Mouse (Mus musculus): ENCODE measurements around the gene Dmp1.
A peak's percentile ranks its signal among the peaks of the same experiment; 100 is the strongest.

Dmp1 gene

DNA sequence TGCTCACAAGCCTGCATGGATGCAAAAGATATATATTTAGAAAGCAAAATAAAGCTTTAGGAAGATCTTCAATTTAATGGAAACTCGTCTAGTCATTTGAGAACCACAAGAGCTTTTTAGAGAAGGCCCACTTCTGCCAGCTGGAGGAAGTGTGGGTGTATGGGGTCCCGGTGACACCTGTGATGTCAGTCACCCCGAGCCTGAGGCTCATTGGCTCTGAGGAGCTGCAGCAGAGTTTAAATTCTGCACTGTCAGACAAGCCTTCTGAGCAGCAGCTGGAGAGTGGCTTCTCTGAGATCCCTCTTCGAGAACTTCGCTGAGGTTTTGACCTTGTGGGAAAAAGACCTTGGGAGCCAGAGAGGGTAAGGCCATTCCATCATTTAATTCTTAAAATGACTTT is at the start of gene Dmp1:
Gene Dmp1, plus strand, starts transcription at position 263 of the 400 bp plus-strand sequence.
- DNase-seq (ENCODE audit: low spot score): no peak

DNA sequence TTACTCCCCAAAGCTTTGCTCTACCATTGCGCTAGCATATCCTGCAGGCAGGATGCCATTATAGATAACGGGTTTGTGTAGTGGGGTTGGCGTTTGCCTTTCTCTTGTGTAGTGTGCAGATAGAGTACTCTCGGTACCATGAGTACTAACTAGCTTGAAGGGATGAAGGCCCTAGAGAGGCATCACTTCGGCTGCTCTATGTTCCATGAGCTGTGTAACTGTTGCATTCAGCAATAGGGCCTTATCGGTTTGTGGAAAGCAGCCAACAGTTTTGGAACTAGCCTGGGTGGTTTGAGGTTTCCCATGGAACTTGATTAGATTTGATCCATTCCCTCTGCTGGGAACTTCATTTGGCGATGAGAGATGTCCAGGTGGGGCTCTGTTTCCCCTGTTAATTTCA is 44.7 kb upstream of the Dmp1 start:
- DNase-seq (ENCODE audit: low spot score): no peak

DNA sequence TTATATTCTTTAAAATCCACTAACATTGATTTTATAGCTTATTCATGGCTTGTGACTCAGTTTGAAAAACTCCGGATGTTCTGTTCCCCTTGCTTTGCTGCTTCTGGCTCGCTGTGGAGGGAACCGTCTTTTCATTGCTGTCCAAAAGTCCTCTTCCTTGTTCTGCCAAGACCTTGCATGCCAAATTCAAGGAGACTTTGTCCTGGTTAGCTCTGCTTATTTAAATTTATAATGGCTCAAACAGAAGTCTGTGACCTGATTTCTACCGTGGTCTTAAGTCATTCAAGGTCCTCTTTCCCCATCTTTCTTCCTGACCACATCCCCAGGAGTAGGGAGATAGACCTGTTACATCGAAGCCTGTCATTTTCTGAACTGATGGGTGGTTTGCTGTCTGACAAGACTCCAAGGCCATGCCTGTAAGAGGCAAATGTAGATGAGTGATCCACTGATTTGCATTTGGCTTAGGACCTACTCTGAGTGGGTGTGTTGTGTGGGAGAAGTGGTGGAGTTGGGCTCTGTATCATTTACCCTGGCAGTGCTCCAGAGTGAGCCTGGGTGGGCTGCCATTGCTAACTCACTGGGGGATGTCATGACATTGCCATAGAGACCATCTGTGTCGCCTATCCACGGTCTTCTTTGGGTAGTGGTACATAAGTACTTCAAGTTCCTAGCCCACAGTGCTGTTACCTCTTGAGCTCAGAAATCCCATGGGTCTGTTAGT is 43.9 kb upstream of the Dmp1 start:
- DNase-seq (ENCODE audit: low spot score): peak; percentile 10

DNA sequence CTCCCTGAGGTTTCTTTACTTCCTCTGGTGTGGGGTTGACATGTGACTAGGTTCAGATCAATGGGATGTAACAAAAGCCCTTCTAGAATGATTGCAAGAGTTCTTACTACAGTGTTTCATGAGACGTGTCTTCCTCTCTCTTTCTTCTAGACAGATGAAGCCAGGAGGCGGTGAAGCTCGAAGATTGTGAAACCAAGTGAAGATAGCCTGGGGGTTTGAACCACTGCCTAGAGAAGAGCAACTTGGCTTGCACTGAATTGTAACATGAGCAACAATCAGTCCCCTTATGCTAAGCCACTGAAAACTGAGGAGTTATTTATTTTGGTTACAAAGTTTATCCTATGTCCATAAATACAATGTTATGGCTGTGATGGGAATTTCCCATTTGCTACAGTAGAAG is 41.8 kb upstream of the Dmp1 start:
- DNase-seq (ENCODE audit: low spot score): no peak

DNA sequence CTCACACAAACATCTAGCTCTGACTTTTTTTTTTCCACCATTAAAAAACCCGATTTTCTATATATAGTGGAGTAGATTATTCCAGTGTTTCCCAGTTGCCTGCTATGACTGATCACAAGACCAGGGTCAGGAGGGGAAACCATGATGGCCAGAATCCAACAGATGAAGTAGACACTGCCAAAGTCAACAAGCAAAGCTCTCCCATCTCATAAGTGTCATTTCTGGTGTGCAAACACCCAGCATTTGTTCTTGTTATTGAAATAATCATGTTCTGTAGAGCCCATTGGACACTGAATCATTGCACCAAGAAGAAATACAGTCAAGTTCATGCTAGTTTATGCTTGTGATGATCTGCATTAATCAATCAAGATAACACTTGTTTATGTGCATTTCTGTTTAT is 41.0 kb upstream of the Dmp1 start:
- DNase-seq (ENCODE audit: low spot score): no peak

DNA sequence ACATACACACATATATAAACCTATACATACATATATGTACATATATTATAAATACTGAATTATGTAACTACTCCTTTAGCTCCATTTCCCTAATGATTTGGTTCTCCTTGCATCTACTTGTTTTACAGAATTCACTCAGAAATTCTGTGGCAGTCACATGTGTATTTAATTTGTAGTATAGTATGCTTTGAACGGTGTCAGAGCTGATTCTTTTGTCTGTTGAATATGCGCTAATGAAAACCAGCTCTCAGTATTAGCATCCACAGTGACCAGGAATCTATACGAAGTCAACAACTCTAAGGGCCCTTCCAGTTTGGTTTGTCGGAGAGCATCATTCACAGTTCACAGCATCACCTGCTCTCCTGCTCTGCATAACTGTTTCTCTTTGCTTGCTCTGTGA is 38.9 kb upstream of the Dmp1 start:
- DNase-seq (ENCODE audit: low spot score): no peak

DNA sequence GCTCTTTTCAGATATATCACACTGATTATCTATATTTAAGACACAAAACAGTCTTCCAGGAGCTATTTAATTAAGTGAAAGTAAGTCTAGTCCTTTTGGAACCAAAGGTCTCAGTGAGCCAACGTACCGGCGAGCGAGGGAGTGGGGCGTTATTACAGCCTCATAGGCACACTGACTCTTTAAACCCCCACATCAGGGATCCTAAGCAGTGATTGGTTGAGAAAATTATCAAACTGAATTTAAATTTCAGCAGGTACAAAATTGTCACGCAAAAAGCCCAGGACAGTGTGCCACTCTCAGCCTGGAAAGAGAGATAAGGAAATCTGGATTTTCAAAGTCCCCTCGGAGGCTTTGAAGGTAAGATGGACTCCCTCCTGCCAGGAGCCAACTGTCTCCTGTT is 32.0 kb upstream of the Dmp1 start, which contains the start of gene Dspp:
Gene Dspp, plus strand, starts transcription at position 301 of the 400 bp plus-strand sequence.
- DNase-seq (ENCODE audit: low spot score): no peak

DNA sequence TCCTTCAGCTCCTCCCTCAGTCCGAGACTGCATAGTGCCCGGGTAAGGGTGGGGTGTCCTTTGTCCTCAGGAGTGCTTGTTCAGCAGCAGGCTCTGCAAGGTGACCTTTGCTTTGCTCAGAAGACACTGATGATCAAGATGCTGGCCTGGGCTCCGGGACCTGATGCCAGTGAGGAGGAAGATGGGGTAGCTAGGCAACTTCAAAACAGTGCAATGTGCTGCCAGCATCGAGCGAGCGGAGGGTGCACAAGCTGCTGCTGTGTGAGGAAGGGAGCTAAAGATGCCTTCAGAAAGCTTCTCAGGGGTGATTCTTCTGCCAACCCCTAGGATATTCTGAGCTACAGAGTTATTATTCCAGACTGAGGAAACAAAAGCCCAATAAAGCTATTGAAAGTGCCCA is 29.3 kb upstream of the Dmp1 start:
- DNase-seq (ENCODE audit: low spot score): no peak

DNA sequence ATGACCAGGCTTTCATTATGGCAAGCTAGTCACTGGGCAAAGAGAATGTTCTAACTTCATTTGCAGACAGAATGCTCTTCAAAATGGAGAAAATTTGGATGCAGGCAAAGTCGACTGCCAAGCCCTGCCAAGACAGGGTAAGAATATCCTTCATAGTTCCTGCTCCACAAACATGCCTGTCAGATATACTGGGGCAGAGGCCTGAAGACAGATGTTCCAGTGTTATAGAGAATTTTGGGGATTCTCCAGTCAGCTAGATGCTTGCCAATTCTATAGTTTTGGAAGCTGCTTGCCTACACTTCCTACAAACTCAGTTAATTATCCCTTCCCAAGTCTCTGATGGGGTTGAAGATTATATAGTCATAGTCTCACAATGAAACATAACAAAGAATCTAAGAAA is 18.7 kb upstream of the Dmp1 start:
- DNase-seq (ENCODE audit: low spot score): no peak

DNA sequence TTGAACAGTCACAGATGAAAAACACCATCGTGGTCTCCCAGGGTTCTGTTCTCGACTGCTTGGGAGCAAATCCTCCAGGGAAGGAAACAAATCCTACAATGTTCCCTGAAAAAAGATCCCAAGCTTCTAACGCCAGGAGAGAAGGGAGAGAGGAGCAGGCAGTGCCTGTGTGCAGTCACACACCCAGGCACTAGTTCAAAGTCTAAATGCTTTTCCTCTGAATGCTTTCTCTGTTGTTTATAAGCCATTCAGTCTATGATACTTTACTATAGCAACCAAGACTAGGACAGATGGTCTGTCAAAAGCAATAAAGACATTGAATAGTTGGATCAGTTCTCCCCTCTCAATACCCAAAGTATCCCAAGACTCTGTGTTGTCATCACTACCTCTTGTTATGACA is 15.1 kb upstream of the Dmp1 start:
- no peak for DNase-seq (ENCODE audit: low spot score)

DNA sequence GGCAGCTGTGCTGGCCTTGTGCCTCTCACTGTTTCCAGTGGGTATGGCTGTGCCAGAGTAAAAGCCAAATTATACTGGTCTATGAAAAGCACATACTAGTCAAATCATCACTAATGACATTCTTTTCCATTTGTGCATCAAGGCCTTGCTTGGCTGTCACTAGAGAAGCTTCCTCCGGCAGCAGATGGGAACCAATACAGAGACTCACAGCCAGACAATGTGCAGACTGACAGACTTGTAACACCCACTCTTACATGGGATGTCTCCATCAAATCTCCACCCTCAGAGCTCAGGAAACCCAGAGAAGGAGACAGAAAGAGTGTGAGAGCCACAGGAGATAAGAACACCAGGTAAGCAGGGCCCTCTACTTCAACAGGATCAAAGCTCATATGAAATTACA is 7.3 kb upstream of the Dmp1 start:
- no peak for DNase-seq (ENCODE audit: low spot score)

DNA sequence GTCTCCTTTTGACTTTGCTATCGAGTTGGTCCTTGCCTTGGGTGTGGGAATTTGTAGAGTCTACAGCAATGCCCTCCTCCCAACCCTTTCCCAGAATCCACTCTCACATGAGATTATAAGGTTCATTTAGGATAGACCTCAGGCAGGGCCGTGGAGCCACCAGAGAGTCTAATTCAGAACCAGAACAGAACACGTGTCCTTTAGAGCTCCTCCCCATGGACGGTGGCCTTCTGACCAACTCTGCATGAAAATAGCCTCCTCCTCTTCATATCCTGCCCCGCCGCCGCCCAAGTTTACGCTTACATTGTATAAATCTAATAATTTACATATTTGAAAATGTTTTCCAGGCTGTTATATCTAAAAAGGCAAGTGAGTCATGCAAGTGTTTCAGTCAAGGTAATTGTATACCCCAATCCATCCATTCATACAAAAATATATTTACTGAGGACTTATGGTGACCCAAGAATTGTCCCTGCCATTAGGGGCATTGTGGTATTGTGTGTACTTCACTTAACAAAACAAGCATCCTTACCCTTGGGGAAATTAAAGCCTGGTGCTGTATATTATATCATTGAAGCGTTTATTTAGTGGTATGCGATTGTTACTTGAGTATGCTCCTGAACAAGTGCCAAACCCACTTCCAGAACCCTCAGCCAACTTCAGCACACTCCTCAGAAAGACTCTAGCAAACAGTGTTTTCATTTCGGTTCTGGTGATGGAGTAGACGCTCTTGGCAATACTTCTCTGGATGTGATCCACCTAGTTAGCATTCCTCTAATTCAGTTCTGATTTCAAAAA is 1.1 kb upstream of the Dmp1 start:
- DNase-seq (ENCODE audit: low spot score): no peak

DNA sequence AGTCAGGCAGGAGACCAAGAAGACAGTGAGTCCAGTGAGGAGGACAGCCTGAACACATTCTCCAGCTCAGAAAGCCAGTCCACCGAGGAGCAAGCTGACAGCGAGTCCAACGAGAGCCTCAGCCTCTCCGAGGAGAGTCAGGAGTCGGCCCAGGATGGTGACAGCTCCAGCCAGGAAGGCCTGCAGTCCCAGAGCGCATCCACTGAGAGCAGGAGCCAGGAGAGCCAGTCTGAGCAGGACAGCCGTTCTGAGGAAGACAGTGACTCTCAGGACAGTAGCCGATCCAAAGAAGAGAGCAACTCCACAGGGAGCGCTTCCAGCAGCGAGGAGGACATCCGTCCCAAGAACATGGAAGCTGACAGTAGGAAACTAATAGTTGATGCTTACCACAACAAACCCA is 10.1 kb downstream of the Dmp1 start:
- DNase-seq (ENCODE audit: low spot score): no peak

DNA sequence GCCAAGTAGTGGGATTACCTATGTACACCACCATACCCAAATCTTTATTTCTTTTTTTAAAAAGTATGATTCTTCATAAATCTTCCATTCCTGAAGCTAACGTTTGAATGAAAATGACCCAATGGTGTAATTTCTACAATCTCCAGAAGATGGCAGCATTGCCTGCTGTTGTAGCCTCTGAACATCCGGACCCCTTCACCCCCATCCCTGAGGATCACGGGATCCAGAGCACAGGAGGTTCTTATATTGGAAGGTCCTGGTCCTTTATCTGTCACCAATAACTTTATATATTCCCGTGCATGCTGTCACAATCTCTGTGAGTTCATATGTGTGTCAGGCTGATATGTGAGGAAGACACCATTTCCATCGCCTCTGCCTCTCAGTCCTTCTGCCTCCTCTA is 16.5 kb downstream of the Dmp1 start:
- peak; percentile 16 for DNase-seq (ENCODE audit: low spot score)

DNA sequence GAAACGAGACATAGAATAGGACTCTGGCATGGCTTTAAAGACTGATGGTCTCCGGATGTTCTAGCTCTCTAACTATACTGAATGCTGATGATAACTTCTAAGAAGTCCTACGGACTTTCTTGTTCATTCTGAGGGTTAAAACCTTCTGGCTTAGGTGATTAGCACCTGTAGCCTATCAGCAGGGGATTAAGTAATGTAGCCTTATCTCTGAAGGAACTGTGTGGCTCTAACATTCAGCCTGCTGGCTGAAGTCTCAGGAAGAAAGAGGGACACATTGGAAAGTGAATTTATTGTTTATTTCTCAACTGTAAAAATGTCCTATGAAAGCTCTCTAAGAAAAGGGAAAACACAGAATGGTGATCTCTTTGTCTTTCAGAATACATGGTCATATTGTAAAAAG is 21.9 kb downstream of the Dmp1 start:
- no peak for DNase-seq (ENCODE audit: low spot score)

DNA sequence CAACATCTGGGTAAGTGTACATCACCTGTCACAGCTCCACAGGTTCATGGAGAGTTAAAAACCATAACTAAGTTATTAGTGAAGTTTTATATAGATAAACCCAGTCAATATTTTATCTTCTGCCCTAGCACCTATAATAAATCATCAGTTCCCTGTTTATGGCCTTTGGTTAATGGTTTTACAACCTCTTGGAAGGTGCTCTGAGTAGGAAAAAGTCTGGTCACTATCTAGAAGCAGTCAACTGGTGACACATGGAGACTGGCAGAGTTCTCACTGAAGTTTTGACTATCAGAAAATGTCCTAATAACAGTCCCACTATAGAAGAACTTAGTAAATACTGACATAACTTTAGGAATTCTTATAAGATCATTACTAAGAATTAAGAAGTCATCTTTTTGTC is 22.3 kb downstream of the Dmp1 start:
- DNase-seq (ENCODE audit: low spot score): no peak

DNA sequence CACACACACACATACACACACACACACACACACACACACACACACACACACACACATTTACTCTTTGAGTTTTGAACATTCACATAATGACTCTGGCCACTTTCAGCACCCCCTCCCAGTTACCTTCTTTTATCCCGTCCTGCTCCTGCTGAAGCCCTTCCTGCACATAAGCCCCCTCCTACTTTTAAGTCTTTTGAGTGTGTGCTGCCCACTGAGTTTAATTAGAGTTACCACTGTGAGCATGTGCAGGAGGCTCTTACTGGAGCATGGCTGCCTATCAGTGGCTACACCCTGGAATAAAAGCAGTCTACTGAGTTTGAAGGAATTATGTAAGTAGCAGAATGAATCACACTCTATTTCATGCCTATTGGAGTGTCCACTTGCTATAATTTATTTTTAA is 26.1 kb downstream of the Dmp1 start:
- no peak for DNase-seq (ENCODE audit: low spot score)

DNA sequence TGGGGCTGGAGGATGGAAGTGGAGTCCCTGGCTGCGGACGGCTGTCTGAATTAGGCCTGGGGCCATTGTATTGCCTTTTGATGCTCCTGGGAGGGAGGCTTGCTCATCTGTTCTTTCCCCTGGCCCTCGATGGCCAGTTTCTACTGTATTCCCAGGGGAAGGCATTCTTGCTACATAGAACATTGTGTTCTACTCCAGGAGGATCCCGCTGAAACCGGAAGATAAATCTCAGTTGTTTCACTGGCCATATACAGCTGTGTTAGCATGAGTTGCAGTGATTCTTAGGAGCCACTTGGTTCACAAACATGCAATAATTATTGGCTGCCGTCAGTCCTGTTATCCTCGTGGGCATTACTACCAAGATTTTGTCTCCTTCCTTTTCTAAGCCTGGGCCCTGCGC is 34.3 kb downstream of the Dmp1 start:
- peak; percentile 33 for DNase-seq (ENCODE audit: low spot score)

DNA sequence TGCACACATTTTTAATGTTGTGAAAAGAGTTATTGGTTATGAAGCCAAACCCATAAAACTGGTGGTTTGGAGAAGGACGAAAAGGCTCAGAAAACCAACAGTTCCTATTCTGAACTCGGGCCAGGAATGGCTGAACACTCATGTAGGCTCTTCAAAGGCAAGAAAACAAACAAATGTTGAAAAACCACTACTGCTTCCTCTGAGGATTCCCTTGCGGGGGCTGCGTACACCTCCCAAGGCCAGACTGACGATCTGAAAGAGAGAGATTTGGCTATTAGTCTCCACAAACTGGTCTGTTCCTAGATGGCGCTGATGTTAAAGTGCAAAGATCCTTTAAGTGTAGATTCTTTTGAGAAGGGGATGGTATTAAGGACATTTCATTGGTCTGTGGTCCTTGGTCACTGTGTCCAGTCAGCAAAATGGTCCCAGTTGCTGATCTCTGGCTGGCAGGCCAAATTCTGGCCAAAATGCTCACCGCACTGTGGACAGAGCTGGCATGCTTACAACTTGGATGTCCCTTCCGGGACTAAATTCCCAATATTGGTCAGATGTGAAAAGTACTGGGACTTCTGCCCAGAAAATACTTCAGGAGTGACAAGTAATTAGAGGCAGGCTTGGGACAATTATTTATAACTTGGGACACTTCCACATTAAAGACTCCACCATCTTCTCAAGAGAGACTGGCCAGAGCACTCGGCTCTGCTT is 37.4 kb downstream of the Dmp1 start:
- peak; percentile 73 for DNase-seq (ENCODE audit: low spot score)

DNA sequence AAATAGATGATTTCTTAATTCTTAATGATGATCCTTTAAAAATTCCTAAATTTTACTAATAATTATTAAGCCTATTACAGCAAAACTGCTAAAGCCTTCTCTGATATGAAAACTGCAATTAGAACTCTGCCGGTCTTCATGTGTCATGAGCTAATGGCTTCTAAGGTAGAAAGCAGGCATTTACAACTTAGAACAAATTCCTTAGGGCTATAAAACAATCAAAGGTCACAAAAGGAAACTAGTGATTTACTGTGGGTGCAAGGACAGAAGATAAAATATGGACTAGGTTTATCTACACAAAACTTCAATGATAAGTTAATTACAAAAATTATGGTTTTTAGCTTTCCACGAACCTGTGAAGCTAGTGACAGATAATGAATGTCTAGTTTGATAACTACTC is 41.8 kb downstream of the Dmp1 start:
- no peak for DNase-seq (ENCODE audit: low spot score)

DNA sequence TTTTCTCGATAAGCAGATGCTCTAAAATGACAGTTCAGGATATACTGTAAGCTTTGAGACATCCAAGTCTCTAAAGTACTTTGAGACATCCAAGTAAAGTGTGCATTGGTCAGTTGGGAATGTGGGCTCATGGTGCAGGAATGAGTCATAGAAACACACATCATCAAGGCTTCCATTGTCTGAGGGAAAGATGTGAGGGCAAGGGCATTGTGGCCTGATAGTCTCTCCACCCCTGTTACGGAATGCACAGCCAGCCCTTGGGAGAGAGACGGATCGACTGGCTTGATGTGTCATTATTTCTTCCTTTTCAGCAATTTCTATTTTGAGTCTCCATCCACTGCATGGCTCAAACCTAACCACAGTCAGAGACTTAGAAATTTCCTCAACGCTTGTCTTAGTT is 49.4 kb downstream of the Dmp1 start:
- DNase-seq (ENCODE audit: low spot score): no peak

DNA sequence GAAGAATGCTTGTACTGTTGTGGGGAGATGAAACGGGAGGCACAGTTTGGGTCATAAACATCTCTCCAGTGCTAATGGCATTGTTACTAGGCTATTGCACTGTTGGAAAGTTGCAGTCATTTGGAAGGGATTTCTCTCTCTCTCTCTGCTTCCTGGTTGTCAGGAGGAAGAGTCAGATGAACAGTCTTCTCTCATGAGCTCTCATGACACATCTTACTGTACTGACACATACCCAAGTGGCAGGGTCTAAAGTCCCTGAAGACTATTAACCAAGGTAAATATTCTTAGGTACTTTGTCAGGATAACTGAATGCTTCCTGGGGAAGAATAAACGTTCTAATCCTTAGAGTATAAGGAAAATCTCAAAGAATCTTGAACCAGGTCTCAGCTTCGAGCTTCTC is 54.2 kb downstream of the Dmp1 start:
- DNase-seq (ENCODE audit: low spot score): no peak

DNA sequence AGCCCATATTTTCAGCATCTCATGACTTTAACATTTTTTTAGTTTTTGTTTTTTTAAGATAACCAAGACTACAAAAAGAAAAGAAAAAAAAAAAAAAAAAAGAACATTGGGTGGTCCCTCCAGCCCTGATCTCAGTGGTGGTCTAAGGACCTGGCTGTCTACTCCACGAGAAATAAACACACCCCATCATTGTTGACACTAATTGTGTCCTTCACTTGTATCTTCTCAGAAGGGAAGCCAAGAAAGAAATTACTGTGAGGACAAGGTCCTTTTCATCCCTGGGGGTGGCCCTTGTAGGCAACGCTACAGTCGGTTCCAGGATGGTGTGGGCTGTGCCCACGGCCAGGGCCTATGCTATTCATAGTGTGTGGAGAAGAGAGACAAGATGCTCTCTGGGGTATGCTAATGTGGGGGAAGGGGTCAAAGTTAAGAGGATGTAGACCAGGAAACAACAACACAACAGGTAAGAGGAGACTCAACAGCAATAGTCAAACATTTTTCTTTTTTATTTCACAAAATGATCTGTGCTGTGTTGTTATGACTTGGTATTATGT is 59.6 kb downstream of the Dmp1 start:
- DNase-seq (ENCODE audit: low spot score): no peak
